Mouse (Mus musculus) CH12.LX (cell line): ENCODE measurements around the gene Slc7a9. TPM values are rescaled to one million over a fixed set of nuclear protein-coding genes. Genes with fewer than 3 reads are reported as not detected.

Source experiments
- DNase-seq: peaks from one replicate; pipeline ENCODE4 v3.0.0-alpha.2; 2013; ENCODE audit errors: extremely low read depth
- H3K27ac ChIP-seq: 2 replicates; pipeline ENCODE4 v1.5.1; 2012; ENCODE audit warnings: low read depth, mild to moderate bottlenecking, control low read depth, moderate library complexity; ENCODE audit not compliant: insufficient read depth
- H3K27me3 ChIP-seq: replicated peaks from 2 replicates; pipeline ENCODE3; 2012; ENCODE audit warnings: inconsistent platforms
- H3K36me3 ChIP-seq, 2 experiments: replicated peaks in 1 of 2; 2 replicates each; pipeline versions ENCODE3 to v1.6.1; 2012; ENCODE audit warnings: inconsistent platforms in 1 of 2, low read length in 1 of 2, mild to moderate bottlenecking in 1 of 2, mixed read lengths in 1 of 2, moderate library complexity in 1 of 2; ENCODE audit not compliant: control insufficient read depth in 1 of 2, insufficient read depth in 1 of 2
- H3K4me1 ChIP-seq, 2 experiments: 2 replicates each; pipeline ENCODE4 v1.6.1; 2012; ENCODE audit warnings: inconsistent platforms in 1 of 2, moderate library complexity in 1 of 2; ENCODE audit not compliant: insufficient read depth in 2 of 2, control insufficient read depth in 1 of 2
- H3K4me2 ChIP-seq: 2 replicates; pipeline ENCODE4 v1.6.1; 2012; ENCODE audit warnings: low read depth, mild to moderate bottlenecking, control low read depth; ENCODE audit not compliant: poor library complexity, insufficient read depth, severe bottlenecking
- H3K4me3 ChIP-seq, 3 experiments: fragments of 150-350 bp in 1 of 3; sonication (generic) in 1 of 3; replicated peaks in 1 of 3; 2 replicates each; pipeline versions ENCODE3 to v1.5.1; 2011 to 2012; ENCODE audit warnings: low read depth in 2 of 3, low read length in 2 of 3, mild to moderate bottlenecking in 2 of 3, moderate library complexity in 2 of 3, control low read depth in 1 of 3, improper control_type of control experiment in 1 of 3, inconsistent platforms in 1 of 3, mixed read lengths in 1 of 3; ENCODE audit not compliant: poor library complexity in 1 of 3
- H3K79me2 ChIP-seq: replicated peaks from 2 replicates; pipeline ENCODE4 v1.6.1; 2012; ENCODE audit warnings: mild to moderate bottlenecking, moderate library complexity; ENCODE audit not compliant: control insufficient read depth, poor library complexity, insufficient read depth, severe bottlenecking; ENCODE audit errors: extremely low read depth
- H3K9ac ChIP-seq: 2 replicates; pipeline ENCODE4 v1.6.1; 2012; ENCODE audit warnings: low read depth, mild to moderate bottlenecking, control low read depth, moderate library complexity; ENCODE audit not compliant: insufficient read depth
- H3K9me3 ChIP-seq: replicated peaks from 2 replicates; pipeline ENCODE3; 2012; ENCODE audit warnings: low read length, inconsistent platforms, mixed read lengths
- CHD1 ChIP-seq: IDR thresholded peaks from 2 replicates; pipeline ENCODE4 v1.6.1; 2012; ENCODE audit warnings: low read depth, low read length, improper control_type of control experiment, inconsistent platforms
- CHD2 ChIP-seq: IDR thresholded peaks from 2 replicates; pipeline ENCODE4 v1.6.1; 2011; ENCODE audit warnings: low read length, improper control_type of control experiment
- CTCF ChIP-seq, 2 experiments: IDR thresholded peaks in 1 of 2; conservative IDR thresholded peaks in 1 of 2; 2 replicates each; pipeline ENCODE4 v1.5.1; 2011 to 2012; ENCODE audit warnings: low read depth in 2 of 2, low read length in 2 of 2, improper control_type of control experiment in 1 of 2, inconsistent platforms in 1 of 2, mild to moderate bottlenecking in 1 of 2, moderate library complexity in 1 of 2
- ELF1 ChIP-seq: IDR thresholded peaks from 2 replicates; pipeline ENCODE4 v1.6.1; 2014; ENCODE audit warnings: low read depth, mild to moderate bottlenecking, inconsistent platforms, low read length, improper control_type of control experiment
- ETS1 ChIP-seq: conservative IDR thresholded peaks from 2 replicates; pipeline ENCODE4 v1.6.1; 2012; ENCODE audit warnings: low read depth, mild to moderate bottlenecking, inconsistent platforms, low read length, improper control_type of control experiment, moderate library complexity
- IRF4 ChIP-seq: IDR thresholded peaks from 2 replicates; pipeline ENCODE4 v1.6.1; 2014; ENCODE audit warnings: low read depth, mild to moderate bottlenecking, inconsistent platforms, low read length, improper control_type of control experiment
- MAFK ChIP-seq: IDR thresholded peaks from 2 replicates; pipeline ENCODE4 v1.6.1; 2011; ENCODE audit warnings: low read length, improper control_type of control experiment; ENCODE audit not compliant: insufficient replicate concordance
- MEF2A ChIP-seq: IDR thresholded peaks from 2 replicates; pipeline ENCODE4 v1.6.1; 2014; ENCODE audit warnings: low read depth, mild to moderate bottlenecking, inconsistent platforms, low read length, improper control_type of control experiment, borderline replicate concordance
- MXI1 ChIP-seq: IDR thresholded peaks from 2 replicates; pipeline ENCODE4 v1.6.1; 2011; ENCODE audit warnings: mild to moderate bottlenecking, low read depth, low read length, improper control_type of control experiment
- MYC ChIP-seq: IDR thresholded peaks from 2 replicates; pipeline ENCODE4 v1.6.1; 2011; ENCODE audit warnings: low read depth, mild to moderate bottlenecking, improper control_type of control experiment, low read length
- NELFE ChIP-seq: IDR thresholded peaks from 2 replicates; pipeline ENCODE4 v1.6.1; 2011; ENCODE audit warnings: low read depth, low read length, improper control_type of control experiment
- NRF1 ChIP-seq: IDR thresholded peaks from 2 replicates; pipeline ENCODE4 v1.6.1; 2014; ENCODE audit warnings: low read depth, mild to moderate bottlenecking, inconsistent platforms, low read length, improper control_type of control experiment, moderate library complexity
- PAX5 ChIP-seq: IDR thresholded peaks from 2 replicates; pipeline ENCODE4 v1.6.1; 2012; ENCODE audit warnings: low read length, inconsistent platforms, mixed read lengths
- POLR2A ChIP-seq: IDR thresholded peaks from 2 replicates; pipeline ENCODE4 v1.6.1; 2011; ENCODE audit warnings: low read depth, mild to moderate bottlenecking, improper control_type of control experiment, low read length
- RCOR1 ChIP-seq: conservative IDR thresholded peaks from 2 replicates; pipeline ENCODE4 v1.6.1; 2012; ENCODE audit warnings: low read depth, mild to moderate bottlenecking, inconsistent platforms, low read length, improper control_type of control experiment
- TBP ChIP-seq: conservative IDR thresholded peaks from 2 replicates; pipeline ENCODE4 v1.6.1; 2011; ENCODE audit warnings: low read depth, low read length, improper control_type of control experiment
- TCF12 ChIP-seq: IDR thresholded peaks from 2 replicates; pipeline ENCODE4 v1.6.1; 2014; ENCODE audit warnings: low read depth, mild to moderate bottlenecking, inconsistent platforms, low read length, improper control_type of control experiment
- USF1 ChIP-seq: IDR thresholded peaks from 2 replicates; pipeline ENCODE4 v1.6.1; 2014; ENCODE audit warnings: low read depth, mild to moderate bottlenecking, inconsistent platforms, low read length, improper control_type of control experiment
- USF2 ChIP-seq: conservative IDR thresholded peaks from 2 replicates; pipeline ENCODE4 v1.6.1; 2011; ENCODE audit warnings: low read depth, low read length, improper control_type of control experiment
- ZKSCAN1 ChIP-seq: IDR thresholded peaks from 2 replicates; pipeline ENCODE4 v1.6.1; 2012; ENCODE audit warnings: low read depth, inconsistent platforms, low read length, improper control_type of control experiment, borderline replicate concordance
- dilution Hi-C: fragments of 300-500 bp; cut with MboI; formaldehyde crosslinking; loops from 2 replicates; pipeline ENCODE4 v1.14.3; 2020; ENCODE audit warnings: low sequenced_read_pairs; ENCODE audit not compliant: extremely low pct_unique_long_range_greater_than_20kb, extremely low pct_ligation_motif_present
- in situ Hi-C: fragments of 300-500 bp; cut with MboI; formaldehyde crosslinking; loops from 3 replicates; pipeline ENCODE4 v1.14.3; 2019; ENCODE audit warnings: low sequenced_read_pairs, low pct_ligation_motif_present, low pct_unique_long_range_greater_than_20kb, mixed read lengths
- polyA plus RNA-seq: library from polyadenylated mRNA; unstranded; fragments of >175 nt; gene quantifications from 2 replicates; pipeline ENCODE4 v1.2.1, GENCODE M21; 2012; ENCODE audit warnings: low read depth; ENCODE audit not compliant: insufficient read length
- total RNA-seq, 2 experiments: library from RNA; depleted of rRNA; stranded (reverse); fragments of 300-350 nt in 1 of 2; fragments of >200 nt in 1 of 2; gene quantifications; 2 replicates each; pipeline ENCODE4 v1.2.3; 2012 to 2014

The Slc7a9 gene
- total and polyA plus RNA-seq, 3 experiments: not detected

- no peak overlapping the region for H3K4me3 ChIP-seq
- H3K79me2 ChIP-seq: no peaks in the 10 kb centered on the region
- in situ Hi-C loops: no loop called here
- no peak overlapping the region for H3K9ac ChIP-seq
- H3K9me3 ChIP-seq: no peaks in the 10 kb centered on the region
- TF ChIP-seq PAX5 (no peak), CHD2 (no peak), MAFK (no peak), POLR2A (no peak), USF2 (no peak), MYC (no peak), ZKSCAN1 (no peak), NRF1 (no peak), ELF1 (no peak), TCF12 (no peak), IRF4 (no peak), CTCF (conservative IDR thresholded peaks at IDR 0.05 in 1 of 2, IDR thresholded peaks at IDR 0.05 in 1 of 2; ENCODE audit: low read depth in 2 of 2, low read length in 2 of 2) (no peak), CHD1 (no peak)
- H3K4me2 ChIP-seq: no peak overlapping the region
- no peak for DNase-seq
- H3K4me1 ChIP-seq: no peaks in the 10 kb centered on the region
- no peak overlapping the region for H3K27ac ChIP-seq
- dilution Hi-C loops: no loop called here
- peaks cover 2% of the 10 kb centered on the region for H3K27me3 ChIP-seq
- no peaks in the 10 kb centered on the region for H3K36me3 ChIP-seq
These were observed 22.2 kb downstream of the Slc7a9 start for GRCm38 (mm10) chr7:35470794-35471193.

GRCm38 (mm10) chr7:35476457-35476856, 27.9 kb downstream of the Slc7a9 start:
- H3K9me3 ChIP-seq: no peaks in the 10 kb centered on the region
- TF ChIP-seq USF2 (no peak), TBP (no peak), CTCF (conservative IDR thresholded peaks at IDR 0.05 in 1 of 2, IDR thresholded peaks at IDR 0.05 in 1 of 2; ENCODE audit: low read depth in 2 of 2, low read length in 2 of 2) (no peak), USF1 (no peak), MAFK (no peak), ZKSCAN1 (no peak), MEF2A (no peak), ETS1 (no peak), MXI1 (no peak), RCOR1 (no peak), NELFE (no peak)
- TF ChIP-seq, all 38 proteins: peak for 0
- in situ Hi-C loops: no loop called here
- Histone ChIP-seq H3K9ac (no peak overlapping the region), H3K27me3 (peaks cover 4% of the 10 kb centered on the region), H3K79me2 (no peaks in the 10 kb centered on the region), H3K4me1 (no peaks in the 10 kb centered on the region), H3K36me3 (no peaks in the 10 kb centered on the region), H3K4me2 (no peak overlapping the region), H3K27ac (no peak overlapping the region), H3K4me3 (no peak overlapping the region)
- dilution Hi-C loops: no loop called here
- no peak for DNase-seq
